Mouse (Mus musculus) embryonic stem cell, embryonic (primary cell): ENCODE data around the gene Hpcal1.

Experiments
- CTCF ChIA-PET, 4 experiments: fragments of 300-600 bp in 2 of 4; fragments of 350-600 bp in 2 of 4; sonication (Branson Sonifier 250); formaldehyde crosslinking; loops; one replicate each; lab custom pipeline; 2022; ENCODE audit warnings: inconsistent platforms in 2 of 4; lab: Charles Lee
- POLR2A ChIA-PET, 4 experiments: fragments of 300-600 bp in 2 of 4; fragments of 350-600 bp in 2 of 4; sonication (Branson Sonifier 250); formaldehyde crosslinking; loops; one replicate each; lab custom pipeline; 2022; ENCODE audit warnings: antibody characterized with exemption in 4 of 4, inconsistent platforms in 1 of 4; lab: Charles Lee

Gene Hpcal1

GRCm38 (mm10) chr12:17723182-17723570 lies 32.5 kb downstream of the Hpcal1 start:
- ChIA-PET CTCF (no interaction called here), POLR2A (interaction anchor here in 1 of 4 experiments (0.9 to 1.7 kb wide), 3 partner anchors 9 to 166 kb away, joined by 5 to 10 read pairs (median 6); no protein-coding TSS in a partner anchor)

DNA sequence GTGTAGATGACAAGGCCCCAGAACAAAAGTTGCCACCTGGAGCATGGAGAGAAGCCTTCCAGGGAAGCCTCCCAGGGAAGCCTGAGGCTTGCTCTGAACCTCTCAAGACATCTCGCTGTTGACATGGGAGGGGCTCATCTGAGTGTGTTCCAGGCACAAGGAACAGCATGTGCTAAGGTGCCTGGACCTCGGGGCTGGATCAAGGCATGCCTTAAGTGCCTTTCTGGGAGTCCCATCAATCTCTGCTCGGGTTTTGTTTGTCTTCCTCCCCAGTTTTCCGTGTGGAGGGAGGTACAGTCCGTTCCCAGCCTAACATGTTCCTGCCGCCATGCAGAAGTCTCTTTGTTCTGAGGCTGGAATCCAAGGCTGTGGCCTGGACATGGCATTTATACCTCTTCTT lies 33.3 kb downstream of the Hpcal1 start:
- POLR2A ChIA-PET, result no interaction called here
- CTCF ChIA-PET, result no interaction called here

DNA sequence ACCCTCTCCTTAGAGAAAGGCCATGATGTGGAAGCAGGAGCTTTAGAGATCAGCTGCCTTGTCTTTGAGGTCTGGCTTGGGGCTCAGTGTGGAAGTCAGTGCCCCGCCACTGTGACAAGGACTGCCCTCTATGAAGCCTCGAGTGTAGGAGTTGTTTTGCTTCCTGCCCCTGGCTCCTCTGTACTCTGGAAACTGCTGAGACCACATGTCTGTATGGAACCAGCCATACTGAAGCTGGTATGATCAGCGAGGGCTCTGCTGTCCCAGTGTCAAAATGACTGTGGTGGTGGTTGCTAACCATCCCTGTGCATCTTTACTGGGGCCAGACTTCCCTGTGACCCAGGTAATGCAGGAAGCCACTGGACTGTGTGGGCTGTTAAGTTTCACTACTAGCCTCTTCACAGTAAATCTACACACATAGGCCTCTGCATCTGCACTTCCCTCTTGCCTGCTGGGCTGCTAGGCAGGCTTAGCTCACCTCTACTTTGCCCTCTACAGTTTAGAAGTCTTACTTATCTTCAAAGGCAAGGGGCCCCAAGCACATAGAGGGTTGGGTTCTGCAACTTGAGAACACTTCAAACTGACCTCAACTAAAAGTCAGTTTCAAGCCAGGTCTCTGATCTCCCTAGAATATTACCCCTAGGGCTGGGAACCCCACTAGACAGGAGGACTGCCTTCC lies 33.9 kb downstream of the Hpcal1 start:
- ChIA-PET CTCF (no interaction called here), POLR2A (interaction anchor here in 1 of 4 experiments (0.5 kb wide), 1 partner anchor 28 kb away, joined by 3 read pairs; no protein-coding TSS in a partner anchor)

GRCm38 (mm10) chr12:17725592-17725991 lies 34.9 kb downstream of the Hpcal1 start:
- ChIA-PET CTCF (no interaction called here), POLR2A (interaction anchor here in 2 of 4 experiments (0.6 to 1.3 kb wide), 4 partner anchors 25 to 136 kb away, joined by 3 to 7 read pairs (median 4); no protein-coding TSS in a partner anchor)

DNA sequence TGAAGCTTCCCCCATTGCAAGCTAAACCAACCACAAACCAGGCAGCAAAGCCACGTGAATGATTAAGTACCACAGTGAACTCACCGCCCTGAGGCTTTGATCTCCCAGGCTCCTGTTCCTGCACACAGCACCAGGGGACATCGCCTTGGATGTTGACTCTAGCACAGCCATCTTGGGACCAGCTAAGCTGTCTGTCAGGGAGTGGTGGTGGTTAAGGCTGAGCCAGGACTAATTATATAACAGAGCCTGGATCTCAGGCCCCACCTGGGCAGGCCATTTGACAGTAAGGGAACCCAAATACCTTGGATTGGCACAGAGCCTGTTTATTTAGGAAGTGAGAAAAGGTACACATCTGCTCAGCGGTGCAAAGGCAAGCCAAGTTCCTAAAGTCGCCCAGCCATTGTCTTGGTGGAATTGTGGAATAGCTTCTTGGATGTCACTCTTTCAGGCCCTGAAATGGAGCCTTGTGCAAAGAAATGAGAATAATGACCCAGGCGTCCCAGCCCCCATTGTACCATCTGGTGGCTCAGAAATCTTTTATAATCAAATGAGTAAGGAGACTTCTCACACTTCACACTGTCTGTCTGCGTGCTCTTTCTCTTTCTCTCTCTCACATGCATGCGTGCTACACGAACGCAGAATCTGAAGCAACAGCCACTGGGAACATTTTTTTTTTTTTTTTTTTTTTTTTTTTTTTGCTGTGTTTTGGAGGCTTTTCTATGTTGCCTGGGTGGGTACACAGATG lies 36.1 kb downstream of the Hpcal1 start:
- CTCF ChIA-PET, result interaction anchor here in 3 of 4 experiments (0.5 to 1.0 kb wide), 5 partner anchors 16 to 173 kb away, joined by 3 to 5 read pairs (median 3); no protein-coding TSS in a partner anchor
- POLR2A ChIA-PET, result interaction anchor here in 3 of 4 experiments (0.6 to 1.6 kb wide), 12 partner anchors 12 to 106 kb away, joined by 3 to 5 read pairs (median 3); no protein-coding TSS in a partner anchor

GRCm38 (mm10) chr12:17727676-17728339 lies 37.2 kb downstream of the Hpcal1 start:
- ChIA-PET POLR2A (interaction anchor here in 2 of 4 experiments (0.6 to 1.9 kb wide), 14 partner anchors 11 to 215 kb away, joined by 3 to 5 read pairs (median 3); partner anchors contain the start of gene Hpcal1 (in 1 of the 2)), CTCF (interaction anchor here in 2 of 4 experiments (0.5 to 1.0 kb wide), 2 partner anchors 34 to 104 kb away, joined by 3 read pairs; no protein-coding TSS in a partner anchor)

DNA sequence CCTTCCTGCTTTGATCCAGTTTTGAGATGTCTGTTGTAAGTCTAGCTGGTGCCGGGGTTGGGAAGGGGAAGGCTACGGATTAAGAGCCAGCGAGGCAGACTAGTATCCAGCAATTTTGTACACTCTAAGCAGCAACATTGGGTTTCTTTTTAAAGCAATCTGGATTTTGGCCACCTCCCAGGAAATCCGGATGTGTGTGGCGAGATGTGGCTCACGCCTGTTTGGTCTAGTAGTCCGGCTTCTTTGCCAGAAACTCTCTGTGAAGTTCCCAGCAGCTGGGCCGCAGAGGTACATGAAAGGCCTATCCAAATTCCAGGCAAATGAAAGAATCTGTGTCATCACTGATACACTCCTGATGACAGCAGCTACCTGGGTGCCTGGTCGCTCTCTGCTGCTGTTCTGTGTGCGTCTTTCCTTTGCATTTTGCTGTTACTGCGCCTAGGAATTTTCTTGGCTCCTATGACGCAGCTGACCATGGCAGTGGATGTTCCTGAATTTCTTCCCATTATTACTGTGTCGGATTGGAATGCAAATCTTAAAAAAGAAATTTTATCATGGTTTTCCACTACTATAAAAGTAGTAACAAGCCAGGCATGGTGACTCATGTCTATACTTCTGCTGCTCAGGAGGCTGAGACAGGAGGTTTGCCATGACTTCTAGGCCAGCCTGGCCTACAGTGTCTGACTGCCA lies 38.7 kb downstream of the Hpcal1 start:
- CTCF ChIA-PET, result interaction anchor here in 1 of 4 experiments (0.6 kb wide), 1 partner anchor 82 kb away, joined by 18 read pairs; no protein-coding TSS in a partner anchor
- POLR2A ChIA-PET, result interaction anchor here in 3 of 4 experiments (0.5 to 1.9 kb wide), 5 partner anchors 8 to 176 kb away, joined by 3 to 5 read pairs (median 3); no protein-coding TSS in a partner anchor

GRCm38 (mm10) chr12:17732006-17732405 lies 41.4 kb downstream of the Hpcal1 start:
- POLR2A ChIA-PET, result interaction anchor here in 2 of 4 experiments (0.6 to 1.7 kb wide), 4 partner anchors 11 to 25 kb away, joined by 3 to 4 read pairs (median 3); no protein-coding TSS in a partner anchor
- CTCF ChIA-PET, result interaction anchor here in 3 of 4 experiments (0.6 to 1.2 kb wide), 5 partner anchors 23 to 958 kb away, joined by 3 to 8 read pairs (median 3); no protein-coding TSS in a partner anchor

- CTCF ChIA-PET, result interaction anchor here in 1 of 4 experiments (0.6 kb wide), 1 partner anchor 959 kb away, joined by 8 read pairs; no protein-coding TSS in a partner anchor
- POLR2A ChIA-PET, result interaction anchor here in 2 of 4 experiments (0.6 to 1.7 kb wide), 4 partner anchors 12 to 25 kb away, joined by 3 to 4 read pairs (median 3); no protein-coding TSS in a partner anchor
Measured at GRCm38 (mm10) chr12:17732546-17732945, 41.9 kb downstream of the Hpcal1 start.

- POLR2A ChIA-PET, result interaction anchor here in 2 of 4 experiments (0.8 to 1.8 kb wide), 4 partner anchors 16 to 807 kb away, joined by 3 read pairs; no protein-coding TSS in a partner anchor
- CTCF ChIA-PET, result no interaction called here
Measured at GRCm38 (mm10) chr12:17733114-17733904, 42.7 kb downstream of the Hpcal1 start.

DNA sequence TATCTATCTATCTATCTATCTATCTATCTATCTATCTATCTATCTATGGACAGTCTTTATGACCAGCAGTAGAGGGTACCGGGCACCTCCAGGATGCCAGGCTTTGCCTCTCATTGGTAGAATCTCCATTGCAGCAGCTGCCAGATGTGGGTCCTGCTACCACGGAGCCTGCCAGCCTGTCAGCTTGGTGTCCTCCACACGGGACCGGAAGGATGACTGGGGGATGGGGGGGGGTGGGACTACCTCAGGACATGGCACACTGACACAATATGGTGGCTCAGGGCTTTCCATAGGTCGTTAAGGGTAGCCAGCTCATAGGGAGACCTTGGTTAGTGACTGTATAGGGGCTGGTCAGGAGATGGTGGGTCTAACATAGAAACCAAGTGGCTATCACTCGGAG lies 45.7 kb downstream of the Hpcal1 start:
- ChIA-PET POLR2A (interaction anchor here in 1 of 4 experiments (1.5 kb wide), 1 partner anchor 7 kb away, joined by 4 read pairs; no protein-coding TSS in a partner anchor), CTCF (interaction anchor here in 2 of 4 experiments (0.6 to 1.1 kb wide), 2 partner anchors 15 to 179 kb away, joined by 3 to 5 read pairs; no protein-coding TSS in a partner anchor)

GRCm38 (mm10) chr12:17736859-17737577 lies 46.4 kb downstream of the Hpcal1 start:
- POLR2A ChIA-PET, result interaction anchor here in 2 of 4 experiments (0.8 to 1.5 kb wide), 2 partner anchors 8 to 103 kb away, joined by 3 to 4 read pairs; no protein-coding TSS in a partner anchor
- CTCF ChIA-PET, result interaction anchor here in 1 of 4 experiments (1.1 kb wide), 1 partner anchor 16 kb away, joined by 3 read pairs; no protein-coding TSS in a partner anchor

DNA sequence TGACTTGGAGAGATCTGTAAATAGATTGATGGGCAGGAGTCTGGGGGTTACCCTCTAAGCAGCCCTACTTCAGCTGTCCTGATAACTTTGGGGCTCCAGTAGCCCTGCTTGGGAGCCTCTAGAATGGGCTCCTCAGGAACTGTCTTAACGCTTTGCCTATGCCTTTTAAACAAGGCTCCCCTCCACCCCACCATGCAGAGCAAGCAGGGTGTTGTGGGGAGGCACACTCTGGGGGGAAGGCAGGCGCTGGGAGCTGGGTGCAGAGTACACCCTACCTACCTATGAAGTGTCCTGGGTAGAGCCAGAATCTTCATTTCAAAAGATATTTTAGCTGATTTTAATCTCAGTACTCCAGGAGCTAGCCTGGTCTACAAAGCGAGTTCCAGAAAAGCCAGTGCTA lies 47.2 kb downstream of the Hpcal1 start:
- CTCF ChIA-PET, result interaction anchor here in 1 of 4 experiments (0.9 kb wide), 1 partner anchor 28 kb away, joined by 3 read pairs; no protein-coding TSS in a partner anchor

GRCm38 (mm10) chr12:17738473-17738872 lies 47.8 kb downstream of the Hpcal1 start:
- CTCF ChIA-PET, result interaction anchor here in 1 of 4 experiments (0.9 kb wide), 1 partner anchor 29 kb away, joined by 3 read pairs; no protein-coding TSS in a partner anchor
- POLR2A ChIA-PET, result interaction anchor here in 2 of 4 experiments (0.9 to 1.3 kb wide), 5 partner anchors 10 to 77 kb away, joined by 3 to 5 read pairs (median 3); no protein-coding TSS in a partner anchor

More for the DNA sequence above, 47.2 kb downstream of the Hpcal1 start:
- POLR2A ChIA-PET, result interaction anchor here in 2 of 4 experiments (0.8 to 1.5 kb wide), 3 partner anchors 9 to 104 kb away, joined by 3 to 4 read pairs (median 3); no protein-coding TSS in a partner anchor

DNA sequence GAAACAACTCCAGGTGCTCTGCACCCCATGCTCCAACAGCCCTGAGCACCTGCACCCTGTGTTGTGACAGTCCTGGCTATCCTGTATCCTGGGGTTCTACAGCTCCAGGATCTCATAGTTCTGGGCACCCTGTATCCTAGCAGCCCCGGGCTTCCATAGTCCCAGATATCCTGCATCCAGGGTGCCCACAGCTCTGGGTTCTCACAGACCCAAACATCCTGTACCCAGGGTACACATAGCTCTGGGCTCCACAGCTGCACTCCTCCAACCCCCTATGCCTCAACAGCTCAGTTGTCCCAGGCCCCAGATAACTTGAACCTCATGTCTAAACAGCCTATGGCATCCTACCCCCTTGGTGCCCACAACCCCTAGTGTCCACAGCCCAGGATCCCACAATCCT lies 49.6 kb downstream of the Hpcal1 start:
- CTCF ChIA-PET, result interaction anchor here in 1 of 4 experiments (0.7 kb wide), 1 partner anchor 79 kb away, joined by 5 read pairs; no protein-coding TSS in a partner anchor
- POLR2A ChIA-PET, result interaction anchor here in 1 of 4 experiments (1.9 kb wide), 1 partner anchor 22 kb away, joined by 6 read pairs; no protein-coding TSS in a partner anchor
